Mouse (Mus musculus) embryonic facial prominence, embryonic 14.5 days (tissue): Measurements from ENCODE around the gene Gm5796. TPM values are rescaled to one million over a fixed set of nuclear protein-coding genes. Genes with fewer than 3 reads are reported as not detected.
"Not testable (repeated sequence)": the region's sequence is repeated elsewhere in the genome, so short reads cannot be mapped to it uniquely, and the experiment has no call there.

ENCODE experiments used
- ATAC-seq: fragments of 200-750 bp; cut with Nextera tagmentation; 2 replicates; pipeline ENCODE4 v1.8.0; 2017; ENCODE audit warnings: low read depth, moderate number of reproducible peaks, moderate TSS enrichment
- DNase-seq: peaks from one replicate; pipeline ENCODE4 v3.0.0-alpha.2; 2015; ENCODE audit warnings: low spot score
- H3K27ac ChIP-seq: fragments of 300-500 bp; sonication (generic); replicated peaks from 2 replicates; pipeline ENCODE4 v1.5.1; 2014; ENCODE audit warnings: low read depth, mild to moderate bottlenecking, low read length, moderate library complexity
- H3K27me3 ChIP-seq: fragments of 300-500 bp; sonication (generic); replicated peaks from 2 replicates; pipeline ENCODE4 v1.6.1; 2014; ENCODE audit warnings: low read length; ENCODE audit not compliant: control insufficient read depth, insufficient read depth
- H3K36me3 ChIP-seq: fragments of 300-500 bp; sonication (generic); 2 replicates; pipeline ENCODE4 v1.6.1; 2014; ENCODE audit warnings: low read length, mixed read lengths; ENCODE audit not compliant: control insufficient read depth, insufficient read depth
- H3K4me1 ChIP-seq: fragments of 300-500 bp; sonication (generic); 2 replicates; pipeline ENCODE4 v1.6.1; 2014; ENCODE audit warnings: antibody characterized with exemption, low read length; ENCODE audit not compliant: control insufficient read depth, insufficient read depth
- H3K4me2 ChIP-seq: fragments of 300-500 bp; sonication (generic); 2 replicates; pipeline ENCODE4 v1.6.1; 2014; ENCODE audit warnings: low read depth, mild to moderate bottlenecking, low read length, moderate library complexity, mixed read lengths
- H3K4me3 ChIP-seq: fragments of 300-500 bp; sonication (generic); 2 replicates; pipeline ENCODE4 v1.5.1; 2014; ENCODE audit warnings: low read depth, mild to moderate bottlenecking, low read length
- H3K9ac ChIP-seq: fragments of 300-500 bp; sonication (generic); 2 replicates; pipeline ENCODE4 v1.6.1; 2014; ENCODE audit warnings: low read depth, mild to moderate bottlenecking, low read length, moderate library complexity, mixed read lengths
- H3K9me3 ChIP-seq: fragments of 300-500 bp; sonication (generic); 2 replicates; pipeline ENCODE4 v1.6.1; 2016; ENCODE audit warnings: low read length; ENCODE audit not compliant: control insufficient read depth
- whole genome bisulfite sequencing: fragments of 180-500 bp; shearing (Covaris S2); extraction: QIAGEN DNeasy Blood & Tissue Kit; methylation state at CpG from one replicate; pipeline ENCODE4 v1.1.7; 2014; 5-methylcytosine and 5-hydroxymethylcytosine counted together
- polyA plus RNA-seq: library from polyadenylated mRNA; unstranded; fragments of >200 nt; fragmentation: Nextera tagmentation; extraction: Ambion mirVana; gene quantifications from 2 replicates; pipeline ENCODE4 v1.2.1, GENCODE M21; 2014

Gene Gm5796
- 0.18 and 0.29 TPM in 2 replicates for polyA plus RNA-seq

DNA sequence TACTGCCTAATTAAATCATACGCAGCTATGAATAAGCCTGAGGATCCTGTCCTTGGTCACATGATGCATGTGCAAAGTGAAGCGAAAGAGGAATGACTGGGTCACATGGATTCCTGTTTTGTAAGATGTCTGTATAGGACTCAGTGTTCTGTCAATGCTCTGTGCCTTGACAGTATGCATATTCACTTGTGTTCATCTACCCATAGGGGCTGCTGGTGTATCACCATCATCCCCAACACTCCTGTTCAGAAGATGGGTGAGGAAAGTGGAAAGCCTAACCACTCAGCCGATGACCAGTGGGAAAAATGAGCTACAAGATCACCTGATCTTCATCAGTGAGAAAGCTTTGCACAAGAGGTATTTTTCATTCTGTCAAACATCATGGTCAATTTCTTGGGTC is at the start of gene Gm5796:
Gm5796 (plus strand) TSS at position 301 of the 400 bp plus-strand sequence.
- ATAC-seq, H3K4me3 ChIP-seq, H3K9me3 ChIP-seq, H3K4me2 ChIP-seq, H3K27me3 ChIP-seq, H3K4me1 ChIP-seq, H3K27ac ChIP-seq, H3K36me3 ChIP-seq, DNase-seq, H3K9ac ChIP-seq: not testable (repeated sequence)
- no CpG with 5 or more reads among the region's 3 CpGs for WGBS

DNA sequence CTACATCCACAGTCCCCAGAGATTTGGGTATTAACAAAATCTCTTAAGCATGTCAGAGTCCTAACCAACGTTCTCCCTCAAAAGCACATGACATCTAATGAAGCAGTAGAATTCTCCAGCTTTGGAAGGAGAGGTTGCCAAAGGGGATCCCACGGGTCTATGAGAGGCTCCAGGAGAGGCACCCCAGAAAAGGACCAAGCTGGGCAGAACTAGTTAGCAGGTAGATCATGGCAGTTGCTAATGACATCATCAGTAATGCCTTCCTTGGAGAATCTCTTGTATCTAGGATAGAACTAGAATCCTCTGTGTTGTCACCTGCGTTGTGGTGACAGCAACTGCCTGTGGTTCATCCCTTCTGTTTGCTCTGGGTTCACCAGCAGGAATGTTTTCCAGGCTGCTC is 25.6 kb upstream of the Gm5796 start, which contains the start of gene Gm3099:
Gm3099 (plus strand) TSS at position 301 of the 400 bp plus-strand sequence.
- H3K27me3 ChIP-seq, H3K9me3 ChIP-seq, DNase-seq, ATAC-seq, H3K36me3 ChIP-seq, H3K9ac ChIP-seq, H3K4me3 ChIP-seq, H3K4me2 ChIP-seq, H3K27ac ChIP-seq, H3K4me1 ChIP-seq: not testable (repeated sequence)
- WGBS: 89% methylated on average over 1 of the region's 3 CpGs

- H3K4me2 ChIP-seq, H3K36me3 ChIP-seq, H3K9ac ChIP-seq, H3K4me3 ChIP-seq, ATAC-seq, H3K27me3 ChIP-seq, DNase-seq, H3K9me3 ChIP-seq, H3K27ac ChIP-seq, H3K4me1 ChIP-seq: not testable (repeated sequence)
- WGBS: 59% methylated on average over 3 of the region's 3 CpGs
Measured at GRCm38 (mm10) chr14:4083820-4084219, 60.1 kb downstream of the Gm5796 start, which contains the start of gene Gm3115. Gene Gm3115 (plus strand): TSS chr14:4084120.

Other genes starting within 250 kb of the Gm5796 start
- 0.18 and 0.34 TPM in 2 replicates for gene Gm3002, start 213.9 kb upstream of the Gm5796 start, polyA plus RNA-seq
- gene Gm3033, start 177.7 kb upstream of the Gm5796 start, polyA plus RNA-seq: not detected in 2 replicates
- gene Gm2916, start 139.8 kb upstream of the Gm5796 start, polyA plus RNA-seq: not detected in 2 replicates
- not detected in 2 replicates for gene Gm3029, start 92.2 kb upstream of the Gm5796 start, polyA plus RNA-seq
- gene Gm3095, start 60.4 kb upstream of the Gm5796 start, polyA plus RNA-seq: not detected in 2 replicates
- gene Gm3099, start 25.5 kb upstream of the Gm5796 start, polyA plus RNA-seq: not detected in 2 replicates
- gene Gm3115, start 60.2 kb downstream of the Gm5796 start, polyA plus RNA-seq: not detected in 2 replicates
- 0.45 and 0.90 TPM in 2 replicates for gene Gm8108, start 86.6 kb downstream of the Gm5796 start, polyA plus RNA-seq
- gene Gm3127, start 141.1 kb downstream of the Gm5796 start, polyA plus RNA-seq: not detected in 2 replicates
- gene Gm2974, start 158.6 kb downstream of the Gm5796 start, polyA plus RNA-seq: 0.19 and 0.21 TPM in 2 replicates
- not detected in 2 replicates for gene Gm3138, start 225.7 kb downstream of the Gm5796 start, polyA plus RNA-seq